Mouse (Mus musculus) olfactory bulb, adult 2 months (tissue): ENCODE results near the gene Sept6. TPM values are rescaled to one million over a fixed set of nuclear protein-coding genes. Genes with fewer than 3 reads are reported as not detected.
A peak's percentile ranks its signal among the peaks of the same experiment; 100 is the strongest.

Experiments
- H3K27ac ChIP-seq: fragments of 200-500 bp; 2 replicates; pipeline ENCODE4 v1.5.1; 2012; ENCODE audit warnings: low read depth, low read length; ENCODE audit not compliant: insufficient read depth
- H3K4me1 ChIP-seq: fragments of 200-500 bp; 2 replicates; pipeline ENCODE4 v1.6.1; 2012; ENCODE audit warnings: low read length; ENCODE audit not compliant: control insufficient read depth, insufficient read depth
- H3K4me3 ChIP-seq: fragments of 200-500 bp; 2 replicates; pipeline ENCODE4 v1.5.1; 2012; ENCODE audit warnings: mild to moderate bottlenecking, low read depth, low read length, moderate library complexity; ENCODE audit not compliant: insufficient read depth
- CTCF ChIP-seq: fragments of 200-500 bp; IDR thresholded peaks from 2 replicates; pipeline ENCODE4 v1.5.1; 2012; ENCODE audit warnings: low read depth, mild to moderate bottlenecking, low read length, moderate library complexity; ENCODE audit not compliant: insufficient read depth
- POLR2A ChIP-seq: fragments of 200-500 bp; IDR thresholded peaks from 2 replicates; pipeline ENCODE4 v1.6.1; 2012; ENCODE audit warnings: mild to moderate bottlenecking, low read depth, low read length, moderate library complexity; ENCODE audit not compliant: insufficient read depth
- WGBS: fragments of 180-500 bp; shearing (Covaris S2); methylation state at CpG from one replicate; pipeline ENCODE4 v1.1.7; 2018; 5-methylcytosine and 5-hydroxymethylcytosine counted together
- polyA plus RNA-seq: library from polyadenylated mRNA; stranded (reverse); fragments of >200 nt; gene quantifications from 2 replicates; pipeline ENCODE4 v1.2.4, GENCODE M21; 2012; ENCODE audit warnings: low replicate concordance; ENCODE audit not compliant: missing spikeins, insufficient read depth, insufficient read length

Sept6 gene
- polyA plus RNA-seq, 1 experiment, result not detected

DNA sequence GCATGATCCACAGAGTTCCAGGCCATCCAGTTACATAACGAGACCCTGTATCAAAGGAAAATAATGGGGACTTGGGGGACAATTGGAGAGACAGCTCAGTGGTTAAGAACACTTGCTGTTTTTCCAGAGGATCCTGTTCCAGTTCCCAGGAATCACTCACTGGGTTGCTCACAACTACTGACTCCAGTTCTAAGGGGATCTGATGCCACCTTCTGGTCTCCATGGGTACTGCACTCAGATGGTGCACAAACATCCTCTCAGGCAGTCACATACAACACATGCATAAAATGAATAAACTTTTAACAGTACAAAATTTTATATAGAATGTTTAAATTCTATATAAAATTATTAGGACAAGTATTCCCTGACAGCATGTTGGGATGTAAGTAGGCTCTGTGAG is 106.9 kb downstream of the Sept6 start:
- TF ChIP-seq POLR2A, result no peak
- no peak for TF ChIP-seq CTCF
- Histone ChIP-seq H3K27ac (no peak overlapping the region), H3K4me1 (no peaks in the 10 kb centered on the region), H3K4me3 (no peak overlapping the region)
- 79% methylated on average over 1 of the region's 1 CpGs for WGBS

DNA sequence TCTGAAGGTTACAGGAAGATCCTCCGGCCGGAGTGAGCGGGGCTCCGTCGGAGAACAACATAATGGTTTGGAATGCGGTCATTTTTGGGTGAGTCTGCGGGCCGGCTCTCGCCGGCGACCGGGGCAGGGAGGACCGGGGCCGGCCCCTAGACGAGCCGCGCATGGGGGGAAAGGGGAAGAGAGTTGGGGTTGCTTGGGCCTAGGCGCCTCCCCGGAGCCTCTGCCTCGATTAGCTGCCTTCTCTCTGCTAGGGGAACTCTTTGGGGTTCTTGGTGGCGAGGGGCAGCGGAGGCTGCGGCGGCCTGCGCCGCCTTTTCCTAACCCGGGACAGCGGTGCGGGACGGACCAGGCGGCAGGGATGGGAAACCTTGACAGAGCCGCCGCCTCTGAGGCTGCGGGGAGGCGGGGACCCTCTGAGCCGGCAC is 116.9 kb downstream of the Sept6 start:
- Histone ChIP-seq H3K4me1 (0 out of 2 replicates have a peak, but pooled peaks cover 2% of the 10 kb centered on the region), H3K27ac (peak overlapping the region; percentile 37; the same call in 1 of the 2 replicates), H3K4me3 (peak overlapping the region; percentile 75)
- 22% methylated on average over 36 of the region's 36 CpGs for WGBS
- TF ChIP-seq CTCF (no peak), POLR2A (no peak)

DNA sequence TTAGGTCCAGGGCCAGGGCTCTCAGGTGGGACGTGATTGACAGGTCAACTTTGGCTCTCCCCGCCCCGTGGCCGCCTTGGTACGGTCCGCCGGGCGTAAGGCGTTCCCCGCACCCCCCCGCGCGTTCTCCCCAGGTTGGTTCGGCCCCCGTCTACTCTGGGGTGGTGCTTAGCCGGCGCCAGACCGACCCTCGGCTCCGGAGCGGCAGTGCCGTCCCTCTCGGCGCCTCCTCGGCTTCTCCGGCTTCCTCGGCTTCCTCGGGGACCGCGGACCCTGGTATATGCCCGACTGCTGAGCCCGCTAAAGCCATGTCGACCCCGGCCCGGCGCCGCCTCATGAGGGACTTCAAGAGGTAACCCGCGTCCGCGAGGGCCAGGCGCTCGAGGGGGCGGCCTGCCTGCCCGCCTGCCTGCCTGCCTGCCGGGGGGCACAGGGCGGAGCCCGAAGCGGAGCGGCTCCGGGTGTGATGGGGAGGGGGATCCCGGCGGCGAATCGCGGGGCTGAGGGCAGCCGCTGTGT is 117.4 kb downstream of the Sept6 start:
- TF ChIP-seq POLR2A (peak; percentile 83), CTCF (no peak)
- WGBS, result 11% methylated on average over 57 of the region's 57 CpGs
- 0 out of 2 replicates have a peak, but pooled peaks cover 2% of the 10 kb centered on the region for H3K4me1 ChIP-seq
- peak overlapping the region; percentile 37; the same call in 1 of the 2 replicates for H3K27ac ChIP-seq
- peak overlapping the region; percentile 75 for H3K4me3 ChIP-seq

DNA sequence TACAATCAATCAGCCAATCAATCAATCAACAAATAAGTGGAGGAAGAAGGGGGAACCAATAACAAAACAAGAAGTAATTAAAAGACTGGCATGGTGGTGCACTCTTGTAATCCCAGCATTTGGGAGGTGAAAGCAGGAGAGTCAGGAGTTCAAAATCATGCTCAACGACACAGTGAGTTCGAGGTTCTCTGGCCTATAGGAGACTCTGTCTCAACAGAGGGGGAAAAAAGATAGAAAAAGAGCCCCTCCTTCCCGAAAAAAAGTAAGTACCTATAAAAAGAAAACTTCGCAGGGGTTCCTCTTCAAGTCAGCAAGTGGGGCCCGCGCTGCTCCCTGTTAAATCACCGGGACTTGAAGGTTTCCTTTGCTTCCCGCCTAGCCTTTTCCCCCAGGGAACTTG is 117.8 kb downstream of the Sept6 start, which contains the start of the genes Ube2a and C330007P06Rik:
TSS of gene Ube2a (plus strand) at position 136 of the 400 bp plus-strand sequence.
TSS of gene C330007P06Rik (minus strand) at position 347 of the 400 bp plus-strand sequence.
- 12% methylated on average over 8 of the region's 8 CpGs for WGBS
- Histone ChIP-seq H3K4me3 (peak within 1 kb of the TSS; percentile 75), H3K4me1 (0 out of 2 replicates have a peak, but pooled peaks cover 2% of the 10 kb centered on the region), H3K27ac (peak within 1 kb of the TSS; percentile 37; the same call in 1 of the 2 replicates)
- TF ChIP-seq CTCF (no peak), POLR2A (no peak)

DNA sequence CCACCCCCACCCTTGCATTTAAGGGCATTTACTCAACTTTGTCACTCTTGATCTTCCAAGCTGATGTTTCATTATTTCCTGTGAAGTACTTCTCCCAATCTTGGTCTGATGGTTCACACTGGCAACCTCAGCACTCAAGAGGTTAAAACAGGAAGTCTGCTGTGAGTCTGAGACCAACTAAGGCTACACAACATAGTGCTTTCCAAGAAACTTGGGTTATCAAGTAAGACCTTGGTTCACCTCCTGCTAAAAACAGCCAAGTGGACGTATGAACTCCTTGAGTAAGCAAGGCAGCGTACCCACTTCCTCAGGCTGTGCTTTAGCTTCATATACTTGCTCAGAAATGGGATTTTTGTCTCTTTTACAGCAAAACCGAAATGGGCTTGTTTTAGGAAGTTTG is 121.2 kb downstream of the Sept6 start:
- 81% methylated on average over 3 of the region's 3 CpGs for WGBS
- H3K4me3 ChIP-seq, result no peak overlapping the region

DNA sequence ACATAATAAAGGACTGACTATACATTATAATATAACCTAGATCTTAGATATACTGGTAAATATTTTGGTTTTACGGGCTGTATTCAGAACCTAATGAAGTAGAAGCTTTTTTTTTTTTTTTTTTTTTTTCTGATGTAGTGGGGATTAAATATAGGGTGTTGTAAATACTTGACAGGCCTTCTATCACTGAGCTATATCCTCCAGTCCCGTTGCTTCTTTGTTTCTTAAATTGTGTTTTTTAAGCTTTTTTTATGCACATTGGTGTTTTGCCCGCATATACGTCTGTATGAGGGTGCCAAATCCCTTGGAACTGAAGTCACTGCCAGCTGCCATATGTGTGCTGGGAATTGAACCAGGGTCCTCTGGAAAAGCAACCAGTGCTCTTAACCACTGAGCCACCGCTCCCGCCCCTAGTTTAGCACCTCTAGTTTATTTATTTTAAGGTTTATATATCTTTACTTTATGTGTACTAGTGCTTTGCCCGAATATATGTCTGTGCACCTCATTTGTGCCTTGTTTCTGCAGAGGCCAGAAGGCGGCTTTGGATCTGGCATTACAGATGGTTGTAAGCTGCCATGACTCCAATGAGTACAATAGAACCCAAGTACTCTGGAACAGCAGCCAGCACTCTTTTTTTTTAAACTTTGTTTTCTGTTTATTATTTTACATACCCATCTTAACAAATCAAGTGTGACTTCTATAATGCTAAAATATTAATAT is 126.8 kb downstream of the Sept6 start:
- Histone ChIP-seq H3K27ac (no peak overlapping the region), H3K4me1 (no peaks in the 10 kb centered on the region), H3K4me3 (no peak overlapping the region)
- 49% methylated on average over 8 of the region's 8 CpGs for WGBS
- TF ChIP-seq POLR2A (no peak), CTCF (no peak)

More for the DNA sequence above, 121.2 kb downstream of the Sept6 start:
- no peak for TF ChIP-seq CTCF
- TF ChIP-seq POLR2A, result no peak
- Histone ChIP-seq H3K4me1 (0 out of 2 replicates have a peak, but pooled peaks cover 2% of the 10 kb centered on the region), H3K27ac (no peak overlapping the region)

DNA sequence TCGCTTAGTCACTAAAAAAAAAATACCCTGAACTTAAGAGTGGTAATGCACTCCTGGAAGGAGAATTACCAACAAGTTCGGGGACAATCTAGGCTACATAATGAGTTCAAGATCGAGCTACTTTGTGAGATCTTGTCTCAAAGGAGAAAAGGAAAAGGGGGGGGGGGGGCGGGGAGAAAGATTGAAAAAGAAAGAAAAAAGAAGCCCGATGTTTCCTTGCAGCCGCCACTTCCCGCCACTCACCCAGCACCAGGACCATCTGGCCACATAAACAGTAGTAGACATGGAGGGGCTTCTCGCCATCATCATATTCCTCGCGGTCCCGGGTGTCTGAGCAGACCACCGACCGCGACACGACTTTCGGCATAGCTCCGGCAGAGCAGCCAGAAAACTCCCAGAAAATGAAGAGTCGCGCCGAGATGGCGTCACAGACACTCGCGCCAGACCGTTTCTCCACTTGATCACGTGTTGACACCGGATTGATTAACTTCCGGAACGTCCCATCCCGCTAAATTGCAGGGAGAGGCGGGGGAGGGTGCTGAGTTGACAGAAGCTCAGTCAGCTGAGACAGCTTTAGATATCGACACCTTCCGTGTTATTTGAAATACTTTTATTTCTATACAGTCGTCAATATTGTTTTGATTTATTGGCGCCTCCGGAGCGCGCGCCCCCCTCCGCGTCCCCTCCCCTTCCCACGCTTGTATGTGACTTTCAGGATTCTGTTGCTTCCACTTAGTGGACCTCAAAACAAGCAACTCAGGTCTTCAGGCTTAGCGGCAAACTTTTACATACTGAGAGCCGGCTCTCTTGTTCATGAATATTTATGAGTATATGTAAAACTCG is 127.6 kb downstream of the Sept6 start:
- 18% methylated on average over 42 of the region's 44 CpGs for WGBS

More for the DNA sequence above, 127.6 kb downstream of the Sept6 start:
- Histone ChIP-seq H3K27ac (0 out of 2 replicates have a peak overlapping the region, but pooled peaks have one; percentile 26), H3K4me3 (peak overlapping the region; percentile 64), H3K4me1 (no peaks in the 10 kb centered on the region)
- no peak for TF ChIP-seq POLR2A
- no peak for TF ChIP-seq CTCF

Other genes with a start within 250 kb of the Sept6 start
- gene Slc25a43, start 248.1 kb downstream of the Sept6 start, polyA plus RNA-seq, result not detected in 2 replicates
- 502 TPM in 1 of 2 replicates, not detected in the other for gene Slc25a5, start 196.1 kb downstream of the Sept6 start, polyA plus RNA-seq
- gene Ube2a, start 117.9 kb downstream of the Sept6 start, polyA plus RNA-seq, result not detected in 2 replicates
- gene C330007P06Rik, start 117.7 kb downstream of the Sept6 start, polyA plus RNA-seq, result not detected in 2 replicates
- not detected in 2 replicates for gene Nkrf, start 88.9 kb downstream of the Sept6 start, polyA plus RNA-seq
- gene Sowahd, start 57.1 kb upstream of the Sept6 start, polyA plus RNA-seq, result not detected in 2 replicates
- gene Rpl39, start 93.6 kb upstream of the Sept6 start, polyA plus RNA-seq, result not detected in 2 replicates
- not detected in 2 replicates for gene Upf3b, start 118.5 kb upstream of the Sept6 start, polyA plus RNA-seq
- gene Nkap, start 135.0 kb upstream of the Sept6 start, polyA plus RNA-seq, result not detected in 2 replicates
- not detected in 2 replicates for gene Akap14, start 177.0 kb upstream of the Sept6 start, polyA plus RNA-seq
- not detected in 2 replicates for gene Ndufa1, start 199.4 kb upstream of the Sept6 start, polyA plus RNA-seq
- gene Rnf113a1, start 199.5 kb upstream of the Sept6 start, polyA plus RNA-seq, result not detected in 2 replicates
- gene Gm9, start 219.2 kb upstream of the Sept6 start, polyA plus RNA-seq, result not detected in 2 replicates
- not detected in 2 replicates for gene Rhox1, start 230.5 kb upstream of the Sept6 start, polyA plus RNA-seq